Mouse (Mus musculus) ES-CJ7 (cell line): Measurements from ENCODE around the gene Ankrd31.
A peak's percentile ranks its signal among the peaks of the same experiment; 100 is the strongest.

Experiments used
- DNase-seq: peaks from one replicate; pipeline ENCODE4 v3.0.0; 2011; ENCODE audit warnings: low read depth, low spot score

Ankrd31 gene

DNA sequence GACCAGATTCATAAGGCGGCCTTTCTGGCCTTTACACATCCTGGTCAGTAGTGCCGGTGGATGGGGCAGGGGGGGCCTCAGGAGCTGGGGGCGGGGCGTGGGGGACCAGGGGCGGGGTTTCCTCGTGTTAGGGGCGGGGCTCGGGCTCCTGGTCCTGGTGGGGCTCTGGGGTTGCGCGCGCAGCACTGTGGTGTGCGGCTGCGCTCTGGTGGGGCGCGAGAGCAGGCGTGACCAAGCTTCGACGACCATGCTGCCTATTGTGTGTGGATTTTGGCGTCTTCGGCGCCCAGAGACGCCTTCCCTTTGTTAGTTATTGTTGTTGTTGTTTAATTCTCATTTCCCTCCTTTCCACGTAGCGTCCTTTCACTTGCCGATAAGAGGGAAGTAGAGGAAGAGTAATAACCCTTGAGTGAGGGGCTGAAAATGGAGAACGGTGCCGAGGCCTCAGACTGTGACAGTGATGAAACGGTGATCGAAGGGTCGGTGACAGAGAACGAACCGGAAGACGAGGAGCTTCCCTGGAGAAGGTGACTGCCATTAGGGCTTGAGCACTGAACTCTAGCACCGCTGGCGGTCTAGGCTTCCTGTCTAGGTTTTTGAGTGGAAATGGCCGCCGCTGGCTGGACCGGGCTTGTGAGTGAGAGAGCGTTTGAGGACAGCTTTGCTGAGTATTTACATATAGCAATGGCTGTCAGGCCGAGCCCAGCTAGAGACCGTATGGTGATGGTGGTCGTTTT lies at the start of gene Ankrd31:
Ankrd31 (plus strand) TSS at position 164 of the 737 bp plus-strand sequence.
- peak; percentile 60 for DNase-seq

DNA sequence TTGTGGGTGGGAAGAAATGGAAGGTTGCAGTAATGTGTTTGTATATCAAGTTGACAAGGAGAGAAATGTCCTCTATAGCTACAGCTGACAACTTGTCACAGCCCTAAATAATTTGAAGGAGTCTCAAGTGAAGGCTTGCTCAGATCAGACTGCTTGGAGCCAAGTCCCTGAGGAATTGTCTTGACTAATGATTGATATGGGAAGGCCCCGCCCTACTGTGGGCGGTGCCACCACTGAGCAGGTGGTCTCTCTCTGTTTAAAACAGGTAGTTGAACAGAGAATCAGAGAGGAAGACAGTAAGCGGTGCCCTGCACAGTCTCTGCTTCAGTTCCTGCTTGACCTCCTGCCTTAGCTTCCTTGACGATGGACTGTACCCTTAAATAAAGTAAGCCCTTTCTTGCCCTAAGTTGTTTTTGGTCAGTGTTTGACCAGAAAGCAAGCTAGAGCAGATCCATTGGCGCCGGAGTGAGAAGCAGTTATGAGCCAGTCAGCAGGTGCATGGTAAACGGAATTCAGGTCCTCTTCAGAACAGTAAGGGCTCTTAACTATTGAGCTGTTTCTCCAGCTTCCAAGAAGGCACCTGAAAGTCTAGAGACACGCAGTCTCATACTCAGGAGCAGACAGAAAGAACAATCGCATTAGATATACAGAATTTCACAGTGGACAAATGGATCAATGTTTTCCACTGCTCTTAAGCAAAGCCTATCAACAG lies 45.3 kb upstream of the Ankrd31 start:
- peak; percentile 12 for DNase-seq

DNA sequence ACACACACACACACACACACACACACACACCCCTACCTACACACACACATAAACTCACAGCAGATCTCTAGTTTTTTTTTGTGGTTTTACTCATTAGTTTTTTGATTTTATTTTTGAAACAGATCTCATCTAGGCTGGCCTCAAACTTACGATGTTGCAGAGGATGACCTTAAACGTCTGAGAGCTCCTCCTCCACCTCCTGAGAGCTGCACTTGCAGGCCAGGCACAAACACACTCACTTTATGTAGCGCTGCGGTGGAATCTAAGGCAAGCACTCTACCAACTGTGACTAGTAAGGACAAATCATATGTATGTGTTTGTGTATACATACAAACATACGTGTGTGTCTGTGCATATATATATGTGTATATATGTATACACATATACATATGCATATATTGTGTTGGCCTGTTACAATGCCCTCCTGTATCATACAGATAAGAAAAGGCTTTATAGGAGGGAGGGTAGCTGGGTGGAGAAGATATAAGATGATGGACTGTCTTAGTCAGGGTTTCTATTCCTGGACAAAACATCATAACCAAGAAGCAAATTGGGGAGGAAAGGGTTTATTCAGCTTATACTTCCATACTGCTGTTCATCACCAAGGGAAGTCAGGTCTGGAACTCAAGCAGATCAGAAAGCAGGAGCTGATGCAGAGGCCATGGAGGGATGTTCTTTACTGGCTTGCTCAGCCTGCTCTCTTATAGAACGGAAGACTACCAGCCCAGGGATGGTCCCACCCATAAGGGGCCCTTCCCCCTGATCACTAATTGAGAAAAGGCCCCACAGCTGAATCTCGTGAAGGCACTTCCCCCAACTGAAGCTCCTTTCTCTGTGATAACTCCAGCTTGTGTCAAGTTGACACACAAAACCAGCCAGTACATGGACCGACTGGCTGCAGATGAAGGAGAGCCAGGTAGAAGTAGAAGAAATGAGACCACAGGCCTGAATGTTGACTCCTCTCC lies 38.5 kb upstream of the Ankrd31 start:
- no peak for DNase-seq

DNA sequence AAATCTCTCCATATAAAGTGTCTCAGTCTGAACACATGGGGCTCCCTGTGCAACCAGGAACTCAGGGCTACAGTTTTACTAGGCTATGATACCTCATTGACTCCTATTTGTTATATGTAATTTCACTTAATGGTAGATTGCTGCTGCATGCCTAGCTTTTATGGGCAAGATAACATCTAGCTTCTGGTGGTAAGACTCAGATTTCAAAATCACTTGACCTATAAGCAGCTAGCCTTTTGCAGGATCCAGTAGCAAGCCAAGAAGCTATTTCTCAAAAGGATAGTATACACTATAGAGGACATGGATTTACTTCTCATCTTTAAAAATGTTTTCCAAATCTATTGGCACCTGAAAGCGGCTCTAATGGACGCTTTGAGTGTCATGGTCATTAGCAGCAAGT lies 31.8 kb upstream of the Ankrd31 start:
- no peak for DNase-seq

- no peak for DNase-seq
These were observed 30.3 kb upstream of the Ankrd31 start for GRCm38 (mm10) chr13:96717821-96718220.

GRCm38 (mm10) chr13:96720003-96720402 lies 28.1 kb upstream of the Ankrd31 start:
- no peak for DNase-seq

DNA sequence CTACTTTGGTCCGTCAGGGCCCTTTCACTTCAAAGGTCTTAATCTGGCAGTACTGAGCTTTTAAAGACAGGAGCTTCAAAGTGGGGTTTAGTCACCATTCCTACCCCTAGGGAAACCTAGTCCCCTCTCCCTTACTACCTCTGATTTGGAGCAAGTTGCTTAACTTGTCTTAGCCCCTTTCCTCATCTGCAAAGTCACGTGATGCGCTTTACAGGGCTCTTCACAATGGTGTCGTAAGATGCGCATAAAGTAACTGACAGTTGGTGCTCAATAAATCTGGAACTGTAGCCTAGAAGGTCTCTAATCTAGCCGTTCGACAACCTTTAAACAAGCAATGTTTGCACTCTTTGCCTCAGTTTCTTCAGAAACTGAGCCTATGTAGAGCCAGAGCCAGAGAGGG lies 19.8 kb upstream of the Ankrd31 start:
- DNase-seq = peak; percentile 9

- no peak for DNase-seq
These were observed 18.9 kb upstream of the Ankrd31 start for GRCm38 (mm10) chr13:96729146-96729545.

DNA sequence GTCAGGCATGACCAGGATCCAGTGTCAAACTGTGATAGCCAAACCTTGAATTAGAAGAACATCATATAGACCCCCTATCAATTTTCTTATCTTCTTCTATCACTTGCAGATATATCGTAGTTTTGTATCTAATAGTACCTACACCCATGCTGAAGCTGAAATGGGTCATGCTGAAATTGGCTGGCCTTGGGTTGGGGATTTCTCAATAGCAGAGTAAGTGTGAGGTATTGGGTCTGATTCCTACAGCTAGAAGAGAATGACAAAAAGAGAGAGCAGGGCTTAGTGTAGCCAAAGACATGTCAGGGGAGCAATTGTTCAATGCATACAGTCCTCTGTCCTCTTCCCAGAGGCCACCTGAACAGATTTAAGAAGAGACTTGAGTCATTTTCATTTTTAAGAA lies 18.0 kb upstream of the Ankrd31 start:
- DNase-seq = no peak

- DNase-seq = no peak
These were observed 12.9 kb upstream of the Ankrd31 start for GRCm38 (mm10) chr13:96735175-96735574.

GRCm38 (mm10) chr13:96740159-96740558 lies 7.9 kb upstream of the Ankrd31 start:
- DNase-seq = no peak

DNA sequence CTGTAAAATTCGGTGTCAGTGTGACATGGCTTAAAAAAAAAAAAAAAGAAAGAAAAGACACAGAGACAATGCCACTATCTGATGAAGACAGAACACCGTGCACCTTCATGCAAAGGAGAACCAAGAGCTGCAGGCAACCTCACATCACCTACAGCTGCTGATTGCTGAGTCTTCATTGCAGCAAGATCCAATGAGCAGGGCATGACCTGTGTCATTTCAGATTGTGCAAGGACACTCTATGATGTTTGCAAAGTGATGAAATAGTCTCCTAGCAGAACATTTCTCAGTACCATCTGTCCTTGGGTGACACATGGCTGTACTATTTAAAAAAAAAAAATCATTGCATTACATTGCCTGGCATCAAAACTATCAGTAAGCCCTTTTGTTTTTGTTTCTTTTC lies 5.2 kb upstream of the Ankrd31 start:
- no peak for DNase-seq

DNA sequence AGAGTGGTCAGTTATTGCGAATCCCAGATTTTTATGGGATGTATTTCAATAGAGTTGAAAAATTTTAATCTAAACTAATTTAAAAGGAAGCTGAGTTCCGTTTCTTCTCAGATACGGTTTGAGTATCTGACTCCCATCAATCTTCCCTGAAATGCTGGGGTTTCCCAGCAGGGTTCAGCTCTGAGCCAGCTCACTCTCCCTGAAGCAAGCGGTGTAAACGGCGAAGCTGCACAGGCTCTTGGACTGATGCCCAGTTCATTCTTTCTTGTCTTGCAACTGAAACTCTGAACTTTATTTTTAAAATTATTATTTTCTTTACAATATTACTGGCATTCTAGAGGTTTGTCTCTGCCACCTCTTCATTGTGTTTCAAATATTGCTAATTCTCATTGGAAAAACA lies 2.0 kb upstream of the Ankrd31 start:
- no peak for DNase-seq

DNA sequence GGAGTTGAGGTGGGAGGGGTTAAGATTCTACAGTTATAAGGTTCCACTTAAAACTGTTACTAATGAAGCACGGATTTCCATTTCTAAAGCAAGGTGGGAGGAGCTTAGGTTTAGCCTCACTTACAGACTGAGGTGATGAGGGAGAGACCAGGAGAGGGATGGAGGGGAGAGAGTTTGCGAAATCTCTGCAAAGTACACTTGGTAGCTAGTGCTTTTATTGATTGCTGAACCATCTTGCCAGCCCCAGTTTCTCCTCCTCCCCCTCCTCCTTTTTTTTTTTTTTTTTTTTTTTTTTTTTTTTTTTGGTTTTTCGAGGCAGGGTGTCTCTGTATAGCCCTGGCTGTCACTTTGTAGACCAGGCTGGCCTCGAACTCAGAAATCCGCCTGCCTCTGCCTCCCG lies 1.8 kb downstream of the Ankrd31 start:
- DNase-seq = no peak

GRCm38 (mm10) chr13:96760848-96761247 lies 12.8 kb downstream of the Ankrd31 start:
- no peak for DNase-seq

- DNase-seq = peak; percentile 53
These were observed 38.0 kb downstream of the Ankrd31 start for GRCm38 (mm10) chr13:96786071-96786470.

GRCm38 (mm10) chr13:96793451-96793850 lies 45.4 kb downstream of the Ankrd31 start:
- DNase-seq = no peak

GRCm38 (mm10) chr13:96795301-96795700 lies 47.2 kb downstream of the Ankrd31 start:
- DNase-seq = no peak

- no peak for DNase-seq
These were observed 49.4 kb downstream of the Ankrd31 start for GRCm38 (mm10) chr13:96797500-96797899.

DNA sequence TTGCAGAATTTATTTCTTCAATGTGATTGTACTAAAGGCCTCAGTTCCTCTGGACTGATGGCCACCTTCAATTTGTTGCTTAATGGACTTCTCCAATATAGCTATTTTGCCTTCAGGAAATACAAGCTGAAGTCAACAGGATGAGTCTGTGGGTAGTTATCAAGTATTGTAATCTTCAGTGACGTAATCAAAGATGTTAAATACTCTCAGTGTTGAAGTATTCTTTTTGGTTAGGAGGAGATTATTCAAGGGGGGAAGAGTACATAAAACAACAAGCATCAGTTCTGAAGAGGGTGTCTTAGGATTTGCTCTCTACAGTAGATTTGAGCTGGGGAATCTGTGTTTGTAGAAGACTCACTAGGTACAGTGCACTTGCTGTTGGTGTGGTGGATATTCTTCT lies 101.7 kb downstream of the Ankrd31 start:
- no peak for DNase-seq

DNA sequence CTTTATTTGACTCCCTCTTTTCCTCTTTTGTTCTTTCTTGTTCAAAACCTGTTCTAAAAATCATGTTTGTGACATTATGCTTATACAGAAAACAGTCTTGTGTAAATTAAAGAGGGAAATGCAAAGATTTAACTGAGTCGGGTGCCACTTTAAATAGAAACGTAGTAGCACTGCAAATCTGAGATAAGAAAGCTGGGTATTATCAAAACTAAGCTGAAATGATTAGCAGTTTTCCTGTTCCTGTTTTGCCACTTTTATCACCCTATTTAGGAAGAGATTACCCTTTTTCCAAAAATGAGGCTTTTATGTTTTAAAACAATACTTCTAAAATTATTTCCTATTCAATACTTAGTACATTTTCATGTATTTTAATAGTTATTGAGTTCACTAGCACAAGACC lies 104.1 kb downstream of the Ankrd31 start:
- DNase-seq = no peak

DNA sequence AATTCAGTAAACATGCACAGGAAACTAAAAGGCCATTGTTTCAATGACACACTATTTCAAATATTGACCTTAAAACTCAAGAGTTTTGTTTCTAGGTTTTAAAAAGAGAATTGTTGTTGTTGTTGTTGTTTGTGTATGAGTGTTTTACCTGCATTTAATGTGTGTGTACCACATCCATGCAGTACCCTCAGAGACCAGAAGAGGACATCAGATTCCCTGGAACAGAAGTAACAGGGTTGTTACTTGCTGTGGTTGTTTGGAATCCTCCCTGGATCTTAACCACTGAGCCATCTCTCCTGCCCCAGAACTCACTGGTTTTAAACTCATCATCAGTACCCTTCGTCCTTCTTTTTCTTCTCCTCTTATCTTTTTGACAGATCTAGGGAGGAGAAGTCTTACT lies 105.2 kb downstream of the Ankrd31 start:
- peak; percentile 63 for DNase-seq
